Comparison of ENCODE assay signal across 15 mouse cellular contexts in the genomic region with DNA sequence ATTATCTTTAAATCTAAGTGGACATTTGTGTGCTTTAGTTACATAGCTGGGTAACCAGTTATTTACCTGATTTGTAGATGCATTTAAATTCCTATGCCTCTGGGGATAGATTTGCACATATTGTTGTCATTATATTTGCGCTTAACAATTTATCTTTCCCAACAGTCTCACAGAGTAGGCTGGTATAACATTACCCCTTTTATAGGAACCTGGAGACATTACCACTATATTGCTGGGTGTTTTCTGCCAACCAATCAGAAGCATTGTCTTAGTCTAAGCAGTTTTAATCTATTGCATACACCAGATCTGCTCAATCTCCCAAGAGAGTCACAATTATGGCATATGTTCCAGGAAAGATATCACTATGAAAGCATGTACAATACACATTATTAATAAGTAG.
"Had no signal": no experiment of that assay in that cellular context is flagged by ENCODE, and none has a peak within 500 bp of the region (broad histone marks: within the 10 kb centered on the region; RNA-seq: fewer than 3 reads in every experiment).

No protein-coding gene starts in this region.

- H3K4me1 ChIP-seq: megakaryocyte, embryonic 14.5 days; midbrain, embryonic 15.5 days; stomach, embryonic 15.5 days had no signal

- H3K9ac ChIP-seq: lung, embryonic 14.5 days; midbrain, embryonic 13.5 days; midbrain, embryonic 15.5 days; stomach, embryonic 15.5 days had no signal

- ATAC-seq: midbrain, embryonic 13.5 days; midbrain, embryonic 15.5 days had no signal

- H3K4me3 ChIP-seq: megakaryocyte, embryonic 14.5 days; midbrain, embryonic 13.5 days; midbrain, embryonic 15.5 days; stomach, embryonic 15.5 days had no signal

- H3K27me3 ChIP-seq: megakaryocyte, embryonic 14.5 days; midbrain, embryonic 13.5 days; midbrain, embryonic 15.5 days; stomach, embryonic 15.5 days had no signal

- DNase-seq: lung, adult 18-20 months; lung, embryonic 14.5 days; lung, postnatal 10 days; lung, postnatal 36 days; right cerebral cortex, postnatal 14 days; thymus, adult 2 months; thymus, postnatal 25 days; thymus, postnatal 4 days had no signal

- H3K9me3 ChIP-seq: midbrain, embryonic 13.5 days; midbrain, embryonic 15.5 days; stomach, embryonic 15.5 days had no signal

- H3K36me3 ChIP-seq: midbrain, embryonic 13.5 days; midbrain, embryonic 15.5 days; stomach, embryonic 15.5 days had no signal

- H3K27ac ChIP-seq: macrophage; midbrain, embryonic 13.5 days; midbrain, embryonic 15.5 days; stomach, embryonic 15.5 days; stomach, postnatal 0 days had no signal

- H3K4me2 ChIP-seq: lung, embryonic 14.5 days; midbrain, embryonic 11.5 days; midbrain, embryonic 13.5 days; midbrain, embryonic 15.5 days; stomach, embryonic 15.5 days had no signal
